Mouse (Mus musculus): ENCODE results near the gene Adora3. TPM values are rescaled to one million over a fixed set of nuclear protein-coding genes. Genes with fewer than 3 reads are reported as not detected.

The Adora3 gene
- polyA plus RNA-seq, 1 experiment: 0.19 TPM

DNA sequence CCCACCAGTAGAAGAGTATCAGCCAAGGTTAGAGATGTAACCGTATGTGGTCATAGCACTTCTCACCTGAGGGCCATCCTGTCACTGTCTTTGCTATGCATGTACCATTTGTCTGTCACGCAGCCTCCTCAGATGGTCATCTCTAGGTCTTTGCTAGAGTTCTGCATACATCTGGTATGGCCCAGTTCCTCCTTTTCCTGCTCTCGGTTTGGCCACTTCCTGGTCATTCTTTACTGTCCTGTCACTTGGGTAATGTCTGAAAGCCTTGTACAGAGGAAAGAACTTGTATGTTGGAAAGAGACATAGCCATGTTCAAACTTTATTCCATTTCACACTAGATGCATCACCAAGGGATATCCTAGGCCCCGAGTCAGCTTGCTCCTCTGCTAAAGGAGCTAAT is 30.8 kb upstream of the Adora3 start:
- Histone ChIP-seq H3K36me3 (replicated peaks; ENCODE audit: low read length) (no peaks in the 10 kb centered on the region), H3K4me3 (replicated peaks) (no peak overlapping the region), H3K9me3 (no peaks in the 10 kb centered on the region), H3K27me3 (replicated peaks) (no peaks in the 10 kb centered on the region), H3K4me1 (peaks cover 79% of the 10 kb centered on the region)
- TF ChIP-seq GATA1 (IDR thresholded peaks at IDR 0.05; ENCODE audit: borderline replicate concordance, low read length): no peak
- TF ChIP-seq FLI1 (IDR thresholded peaks at IDR 0.05; ENCODE audit: low read length): no peak

DNA sequence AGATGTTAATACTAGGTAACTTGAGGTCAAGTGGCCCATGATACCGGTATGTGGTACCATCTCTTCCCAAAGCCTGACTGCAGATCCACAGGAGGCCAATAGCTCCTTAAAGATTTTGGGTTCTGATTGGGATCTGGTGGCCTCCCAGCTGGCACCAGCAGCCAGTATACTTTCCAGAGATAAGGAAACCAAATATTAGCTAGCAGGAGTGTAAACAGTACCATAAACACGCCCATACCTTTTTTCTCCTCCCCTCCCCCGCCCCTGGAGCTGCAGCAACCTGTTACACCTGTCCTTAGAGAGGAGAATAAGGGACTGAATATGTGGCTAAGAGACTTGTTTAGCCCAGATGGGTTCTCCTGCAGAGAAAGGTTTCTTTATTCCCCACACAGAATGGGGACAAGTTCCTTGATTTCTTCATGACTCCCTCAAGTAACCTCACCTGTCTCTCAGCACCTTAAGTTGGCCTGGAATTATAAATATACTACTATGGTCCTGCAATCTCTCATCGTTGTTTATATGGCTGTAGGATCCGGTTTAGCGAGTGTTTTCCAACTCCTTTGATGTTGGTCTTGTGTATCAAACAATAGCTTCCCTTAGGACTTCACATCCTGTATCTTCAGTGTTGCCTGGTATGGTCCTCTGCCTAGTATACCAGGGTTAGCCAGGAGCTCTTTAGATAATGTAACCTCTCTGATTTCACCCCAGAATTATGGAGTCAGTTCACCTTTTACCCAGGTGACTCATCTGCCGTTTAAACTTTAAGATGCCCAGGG is 24.2 kb upstream of the Adora3 start:
- TF ChIP-seq FLI1 (IDR thresholded peaks at IDR 0.05; ENCODE audit: low read length) (no peak), GATA1 (IDR thresholded peaks at IDR 0.05; ENCODE audit: borderline replicate concordance, low read length) (no peak)
- H3K27me3 ChIP-seq (replicated peaks): no peaks in the 10 kb centered on the region

GRCm38 (mm10) chr3:105853781-105854180 is 16.9 kb upstream of the Adora3 start:
- TF ChIP-seq GATA1 (IDR thresholded peaks at IDR 0.05; ENCODE audit: borderline replicate concordance, low read length) (no peak), FLI1 (IDR thresholded peaks at IDR 0.05; ENCODE audit: low read length) (no peak)
- H3K4me3 ChIP-seq (replicated peaks): no peak overlapping the region
- H3K27me3 ChIP-seq (replicated peaks): no peaks in the 10 kb centered on the region
- H3K9me3 ChIP-seq: no peaks in the 10 kb centered on the region
- peaks cover 65% of the 10 kb centered on the region for H3K4me1 ChIP-seq
- H3K36me3 ChIP-seq (replicated peaks; ENCODE audit: low read length): peaks cover 11% of the 10 kb centered on the region

More for the DNA sequence above, 24.2 kb upstream of the Adora3 start:
- Histone ChIP-seq H3K4me1 (peaks cover 63% of the 10 kb centered on the region), H3K36me3 (replicated peaks; ENCODE audit: low read length) (peaks cover 11% of the 10 kb centered on the region), H3K9me3 (no peaks in the 10 kb centered on the region), H3K4me3 (replicated peaks) (no peak overlapping the region)

- Histone ChIP-seq H3K36me3 (replicated peaks; ENCODE audit: low read length) (peaks cover 8% of the 10 kb centered on the region), H3K9me3 (no peaks in the 10 kb centered on the region), H3K4me1 (peaks cover 56% of the 10 kb centered on the region), H3K27me3 (replicated peaks) (no peaks in the 10 kb centered on the region), H3K4me3 (replicated peaks) (no peak overlapping the region)
- TF ChIP-seq FLI1 (IDR thresholded peaks at IDR 0.05; ENCODE audit: low read length): no peak
- no peak for TF ChIP-seq GATA1 (IDR thresholded peaks at IDR 0.05; ENCODE audit: borderline replicate concordance, low read length)
Observed at GRCm38 (mm10) chr3:105854786-105855185, 15.9 kb upstream of the Adora3 start.

- no peak overlapping the region for H3K4me3 ChIP-seq (replicated peaks)
- TF ChIP-seq FLI1 (IDR thresholded peaks at IDR 0.05; ENCODE audit: low read length): no peak
- TF ChIP-seq GATA1 (IDR thresholded peaks at IDR 0.05; ENCODE audit: borderline replicate concordance, low read length): no peak
Observed at GRCm38 (mm10) chr3:105857513-105857912, 13.1 kb upstream of the Adora3 start.

DNA sequence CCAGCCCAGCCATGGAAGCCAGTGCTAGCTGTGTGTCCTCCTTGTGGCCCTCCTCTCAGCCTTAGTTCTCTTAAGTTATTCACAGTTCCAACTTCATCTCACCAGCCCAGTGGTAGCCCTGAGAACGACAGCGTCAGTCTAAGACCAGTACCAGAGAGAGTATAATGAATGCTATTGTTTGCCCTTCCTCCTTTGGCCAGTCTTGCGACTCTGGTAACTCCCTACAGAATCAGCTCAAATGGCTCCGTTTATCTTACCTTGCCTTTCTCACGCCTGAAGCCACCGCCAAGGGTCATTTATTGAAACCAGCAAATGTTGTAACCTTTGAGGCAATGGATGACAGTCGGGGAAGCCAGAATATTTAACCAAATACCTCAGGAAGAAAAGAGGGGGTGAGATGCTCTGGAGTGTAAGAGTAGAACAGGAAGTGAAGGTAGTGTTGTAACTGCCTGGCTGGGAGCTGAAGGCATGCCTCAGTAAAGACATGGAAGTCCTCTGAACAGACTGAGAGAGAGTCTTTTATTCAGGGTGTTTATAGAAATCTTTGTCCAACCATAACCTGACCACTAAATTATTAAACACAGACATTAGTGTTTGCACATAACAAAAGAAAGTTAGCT is 8.8 kb upstream of the Adora3 start:
- no peak for TF ChIP-seq GATA1 (IDR thresholded peaks at IDR 0.05; ENCODE audit: borderline replicate concordance, low read length)
- no peak for TF ChIP-seq FLI1 (IDR thresholded peaks at IDR 0.05; ENCODE audit: low read length)
- Histone ChIP-seq H3K4me1 (peaks cover 65% of the 10 kb centered on the region), H3K4me3 (replicated peaks) (no peak overlapping the region), H3K27me3 (replicated peaks) (no peaks in the 10 kb centered on the region), H3K36me3 (replicated peaks; ENCODE audit: low read length) (peaks cover 4% of the 10 kb centered on the region), H3K9me3 (no peaks in the 10 kb centered on the region)

More at GRCm38 (mm10) chr3:105857513-105857912, 13.1 kb upstream of the Adora3 start:
- H3K36me3 ChIP-seq (replicated peaks; ENCODE audit: low read length): peaks cover 6% of the 10 kb centered on the region
- no peaks in the 10 kb centered on the region for H3K9me3 ChIP-seq
- H3K4me1 ChIP-seq: peaks cover 53% of the 10 kb centered on the region
- no peaks in the 10 kb centered on the region for H3K27me3 ChIP-seq (replicated peaks)

- Histone ChIP-seq H3K27me3 (replicated peaks) (no peaks in the 10 kb centered on the region), H3K36me3 (replicated peaks; ENCODE audit: low read length) (peaks cover 5% of the 10 kb centered on the region), H3K4me1 (peaks cover 66% of the 10 kb centered on the region), H3K9me3 (no peaks in the 10 kb centered on the region), H3K4me3 (replicated peaks) (no peak overlapping the region)
- no peak for TF ChIP-seq GATA1 (IDR thresholded peaks at IDR 0.05; ENCODE audit: borderline replicate concordance, low read length)
- no peak for TF ChIP-seq FLI1 (IDR thresholded peaks at IDR 0.05; ENCODE audit: low read length)
Observed at GRCm38 (mm10) chr3:105864123-105864522, 6.5 kb upstream of the Adora3 start.

- Histone ChIP-seq H3K36me3 (replicated peaks; ENCODE audit: low read length) (peaks cover 13% of the 10 kb centered on the region), H3K4me3 (replicated peaks) (no peak overlapping the region), H3K4me1 (peaks cover 74% of the 10 kb centered on the region), H3K27me3 (replicated peaks) (no peaks in the 10 kb centered on the region), H3K9me3 (no peaks in the 10 kb centered on the region)
- no peak for TF ChIP-seq GATA1 (IDR thresholded peaks at IDR 0.05; ENCODE audit: borderline replicate concordance, low read length)
- TF ChIP-seq FLI1 (IDR thresholded peaks at IDR 0.05; ENCODE audit: low read length): no peak
Observed at GRCm38 (mm10) chr3:105865122-105865521, 5.5 kb upstream of the Adora3 start.

GRCm38 (mm10) chr3:105868135-105868534 is 2.5 kb upstream of the Adora3 start:
- no peak for TF ChIP-seq GATA1 (IDR thresholded peaks at IDR 0.05; ENCODE audit: borderline replicate concordance, low read length)
- no peak for TF ChIP-seq FLI1 (IDR thresholded peaks at IDR 0.05; ENCODE audit: low read length)

DNA sequence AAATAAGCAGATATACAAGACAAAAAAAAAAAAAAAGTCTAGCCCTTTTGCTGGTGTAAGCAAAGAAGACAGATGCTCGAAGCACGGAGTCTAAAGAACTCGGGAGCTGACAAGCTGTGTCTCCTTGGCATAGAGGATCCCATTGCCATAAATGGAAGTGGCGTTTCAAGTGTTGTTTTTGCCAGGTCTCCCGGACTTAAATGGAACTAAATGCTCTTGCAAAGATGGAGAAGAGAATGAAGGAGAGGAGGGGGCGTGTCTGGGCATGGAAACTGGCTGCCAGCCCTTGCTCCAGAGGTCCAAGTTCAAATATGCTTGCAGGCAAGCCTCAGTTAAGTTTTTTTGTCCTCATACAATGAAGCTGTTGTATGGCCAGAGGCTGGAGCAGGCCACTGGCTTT is 1.4 kb downstream of the Adora3 start:
- peaks cover 24% of the 10 kb centered on the region for H3K36me3 ChIP-seq (replicated peaks; ENCODE audit: low read length)
- H3K9me3 ChIP-seq: no peaks in the 10 kb centered on the region
- TF ChIP-seq FLI1 (IDR thresholded peaks at IDR 0.05; ENCODE audit: low read length) (no peak), GATA1 (IDR thresholded peaks at IDR 0.05; ENCODE audit: borderline replicate concordance, low read length) (no peak)
- H3K4me1 ChIP-seq: peaks cover 76% of the 10 kb centered on the region
- H3K27me3 ChIP-seq (replicated peaks): no peaks in the 10 kb centered on the region
- no peak overlapping the region for H3K4me3 ChIP-seq (replicated peaks)

More at GRCm38 (mm10) chr3:105868135-105868534, 2.5 kb upstream of the Adora3 start:
- H3K36me3 ChIP-seq (replicated peaks; ENCODE audit: low read length): peaks cover 14% of the 10 kb centered on the region
- no peaks in the 10 kb centered on the region for H3K27me3 ChIP-seq (replicated peaks)
- H3K4me1 ChIP-seq: peaks cover 79% of the 10 kb centered on the region
- H3K9me3 ChIP-seq: no peaks in the 10 kb centered on the region
- H3K4me3 ChIP-seq (replicated peaks): no peak overlapping the region

All from megakaryocyte, embryonic 14.5 days (primary cell).